Mouse (Mus musculus) left cerebral cortex, adult 8-10 months (tissue): ENCODE data around the gene Pmp22. TPM values are rescaled to one million over a fixed set of nuclear protein-coding genes. Genes with fewer than 3 reads are reported as not detected.
A peak's percentile ranks its signal among the peaks of the same experiment; 100 is the strongest.

Experiments used
- DNase-seq, 2 experiments: peaks; one replicate each; pipeline ENCODE4 v3.0.0; 2022; ENCODE audit warnings: low spot score in 2 of 2
- total RNA-seq, 4 experiments: library from RNA; stranded (reverse); gene quantifications; 2 replicates each; pipeline ENCODE4 v1.2.4; 2022

Pmp22 gene
- total RNA-seq, 4 experiments from 2014 or later: 37.8 to 50.7 (median 45.0) TPM

- no peak for DNase-seq
These were observed 32.1 kb downstream of the Pmp22 start for GRCm38 (mm10) chr11:63160926-63161325.

GRCm38 (mm10) chr11:63162806-63163205, 34.0 kb downstream of the Pmp22 start:
- no peak for DNase-seq

GRCm38 (mm10) chr11:63163550-63163949, 34.8 kb downstream of the Pmp22 start:
- DNase-seq: no peak

GRCm38 (mm10) chr11:63163986-63164682, 35.4 kb downstream of the Pmp22 start:
- DNase-seq: no peak

GRCm38 (mm10) chr11:63164756-63165484, 36.1 kb downstream of the Pmp22 start:
- DNase-seq: no peak

- no peak for DNase-seq
These were observed 39.0 kb downstream of the Pmp22 start for GRCm38 (mm10) chr11:63167826-63168225.

GRCm38 (mm10) chr11:63168551-63169258, 39.9 kb downstream of the Pmp22 start:
- DNase-seq: no peak

- no peak for DNase-seq
These were observed 43.2 kb downstream of the Pmp22 start for GRCm38 (mm10) chr11:63171977-63172376.

- DNase-seq: no peak
These were observed 44.8 kb downstream of the Pmp22 start for GRCm38 (mm10) chr11:63173604-63174003.

GRCm38 (mm10) chr11:63175302-63175701, 46.5 kb downstream of the Pmp22 start:
- DNase-seq: no peak

- peak in 1 of 2 experiments; percentile 69 for DNase-seq
These were observed 47.6 kb downstream of the Pmp22 start for GRCm38 (mm10) chr11:63176416-63176815.

GRCm38 (mm10) chr11:63180262-63181101, 51.7 kb downstream of the Pmp22 start:
- DNase-seq: no peak

- DNase-seq: no peak
These were observed 60.0 kb downstream of the Pmp22 start for GRCm38 (mm10) chr11:63188803-63189202.

- no peak for DNase-seq
These were observed 69.3 kb downstream of the Pmp22 start for GRCm38 (mm10) chr11:63198070-63198469.

- DNase-seq: no peak
These were observed 73.3 kb downstream of the Pmp22 start for GRCm38 (mm10) chr11:63201989-63202535.

Other genes with a start within 250 kb of the Pmp22 start
- 10 to 100 TPM; 29.9 to 35.5 (median 30.9) TPM for gene Tvp23b, start 249.5 kb upstream of the Pmp22 start, total RNA-seq
- gene Cdrt4, start 177.8 kb upstream of the Pmp22 start, total RNA-seq: not detected
- gene Tekt3, start 67.3 kb upstream of the Pmp22 start, total RNA-seq: under 1 TPM in 3 of 4 experiments, not detected in 1; 0.18 to 0.34 (median 0.21) TPM